Mouse (Mus musculus) liver, embryonic 12.5 days (tissue): Measurements from ENCODE around the gene Smyd1. TPM values are rescaled to one million over a fixed set of nuclear protein-coding genes. Genes with fewer than 3 reads are reported as not detected.
"Not testable (repeated sequence)": the region's sequence is repeated elsewhere in the genome, so short reads cannot be mapped to it uniquely, and the experiment has no call there.

Experiments
- ATAC-seq: fragments of 200-750 bp; cut with Nextera tagmentation; 2 replicates; pipeline ENCODE4 v1.8.0; 2017; ENCODE audit warnings: moderate number of reproducible peaks, mild to moderate bottlenecking, moderate library complexity
- H3K27ac ChIP-seq: fragments of 300-500 bp; sonication (generic); 2 replicates; pipeline ENCODE4 v1.5.1; 2016; ENCODE audit warnings: mild to moderate bottlenecking
- H3K27me3 ChIP-seq: fragments of 300-500 bp; sonication (generic); replicated peaks from 2 replicates; pipeline ENCODE4 v1.6.1; 2016; ENCODE audit warnings: mild to moderate bottlenecking, moderate library complexity
- H3K36me3 ChIP-seq: fragments of 300-500 bp; sonication (generic); 2 replicates; pipeline ENCODE4 v1.6.1; 2016; ENCODE audit warnings: mild to moderate bottlenecking, moderate library complexity
- H3K4me1 ChIP-seq: fragments of 300-500 bp; sonication (generic); 2 replicates; pipeline ENCODE4 v1.6.1; 2016
- H3K4me2 ChIP-seq: fragments of 300-500 bp; sonication (generic); 2 replicates; pipeline ENCODE4 v1.6.1; 2016; ENCODE audit warnings: mild to moderate bottlenecking, moderate library complexity
- H3K4me3 ChIP-seq: fragments of 300-500 bp; sonication (generic); 2 replicates; pipeline ENCODE4 v1.5.1; 2016; ENCODE audit warnings: mild to moderate bottlenecking, moderate library complexity
- H3K9ac ChIP-seq: fragments of 300-500 bp; sonication (generic); 2 replicates; pipeline ENCODE4 v1.6.1; 2016; ENCODE audit warnings: mild to moderate bottlenecking, moderate library complexity
- H3K9me3 ChIP-seq: fragments of 300-500 bp; sonication (generic); replicated peaks from 2 replicates; pipeline ENCODE4 v1.6.1; 2016; ENCODE audit warnings: mild to moderate bottlenecking, moderate library complexity
- WGBS: fragments of 180-500 bp; shearing (Covaris S2); methylation state at CpG from one replicate; pipeline ENCODE4 v1.1.7; 2016; ENCODE audit not compliant: insufficient replicate concordance; 5-methylcytosine and 5-hydroxymethylcytosine counted together
- polyA plus RNA-seq: library from polyadenylated mRNA; unstranded; fragments of >200 nt; fragmentation: Nextera tagmentation; extraction: Ambion mirVana; gene quantifications from 2 replicates; pipeline ENCODE4 v1.2.1, GENCODE M21; 2016

Smyd1 gene
- polyA plus RNA-seq, 1 experiment from 2014 or later = 0.17 TPM

DNA sequence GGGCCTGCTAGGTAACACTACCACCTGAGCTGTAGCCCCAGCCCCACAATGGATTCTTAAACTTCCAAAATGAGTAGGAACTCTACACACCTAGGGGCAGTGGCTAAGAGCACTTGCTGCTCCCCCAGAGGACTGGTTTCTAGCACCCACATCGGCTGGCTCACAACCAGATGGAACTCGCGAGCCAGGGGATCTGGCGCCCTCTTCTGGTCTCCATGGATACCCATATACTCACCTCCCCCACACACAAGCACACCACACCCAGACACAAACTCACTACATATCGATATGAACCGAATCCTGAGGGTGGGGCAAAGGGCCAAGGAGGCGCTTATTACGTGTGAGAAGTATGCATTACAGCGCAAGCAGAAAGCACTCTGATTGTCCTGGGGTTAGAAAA is 26.0 kb upstream of the Smyd1 start:
- Histone ChIP-seq H3K9me3 (no peaks in the 10 kb centered on the region; the same call in 1 of the 2 replicates), H3K36me3 (no peaks in the 10 kb centered on the region), H3K9ac (no peak overlapping the region), H3K4me1 (no peaks in the 10 kb centered on the region), H3K27me3 (no peaks in the 10 kb centered on the region), H3K4me2 (no peak overlapping the region), H3K4me3 (no peak overlapping the region), H3K27ac (no peak overlapping the region)
- no peak for ATAC-seq
- 91% methylated on average over 9 of the region's 9 CpGs for WGBS

DNA sequence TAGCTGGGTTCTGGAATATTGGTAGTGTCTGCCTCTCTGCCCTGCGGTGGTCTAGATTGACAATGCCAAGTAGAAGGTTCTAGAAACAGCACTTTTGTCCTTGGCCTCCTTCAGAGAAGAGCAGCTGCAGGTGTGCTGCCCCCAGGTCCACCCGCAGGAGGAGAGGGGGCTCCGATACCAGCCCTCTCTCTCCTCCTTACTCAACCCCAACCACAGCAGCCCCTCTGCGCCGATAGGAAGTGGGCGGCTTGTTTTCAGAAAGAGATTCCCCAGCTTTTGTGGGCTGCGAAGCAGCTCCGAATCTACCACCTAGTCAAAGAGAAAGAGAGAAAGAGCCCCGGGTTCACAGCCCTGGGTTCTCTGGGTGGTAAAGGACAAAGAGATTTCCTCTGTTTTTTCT is 19.1 kb upstream of the Smyd1 start:
- WGBS = 73% methylated on average over 9 of the region's 9 CpGs
- H3K9me3 ChIP-seq = no peaks in the 10 kb centered on the region
- no peak overlapping the region for H3K9ac ChIP-seq
- H3K27me3 ChIP-seq = no peaks in the 10 kb centered on the region
- H3K4me1 ChIP-seq = no peaks in the 10 kb centered on the region
- ATAC-seq = no peak
- H3K27ac ChIP-seq = no peak overlapping the region
- H3K36me3 ChIP-seq = no peaks in the 10 kb centered on the region
- no peak overlapping the region for H3K4me2 ChIP-seq
- H3K4me3 ChIP-seq = no peak overlapping the region

DNA sequence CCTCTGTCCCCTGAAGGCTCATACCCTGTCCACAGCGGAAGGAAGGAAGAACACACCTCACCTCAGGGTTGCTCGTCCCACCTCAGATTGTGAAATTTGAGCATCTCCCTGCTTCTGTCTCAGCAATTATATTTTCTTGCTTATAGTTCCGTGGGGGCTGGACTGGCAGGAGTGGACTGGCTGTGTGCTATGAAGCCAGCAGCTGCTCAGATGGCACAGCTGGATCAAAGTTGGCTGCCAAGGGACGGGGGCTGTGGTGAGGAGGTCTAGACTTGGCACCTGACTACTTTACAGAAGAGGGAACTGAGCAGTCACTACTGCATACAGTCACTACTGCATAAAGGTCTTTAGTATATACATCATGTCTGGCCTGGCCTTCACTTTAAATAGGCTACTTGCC is 17.3 kb upstream of the Smyd1 start:
- no peaks in the 10 kb centered on the region for H3K27me3 ChIP-seq
- no peaks in the 10 kb centered on the region for H3K36me3 ChIP-seq
- no peaks in the 10 kb centered on the region for H3K9me3 ChIP-seq
- no peaks in the 10 kb centered on the region for H3K4me1 ChIP-seq
- H3K4me2 ChIP-seq = no peak overlapping the region
- ATAC-seq = no peak
- no peak overlapping the region for H3K27ac ChIP-seq
- no peak overlapping the region for H3K4me3 ChIP-seq
- WGBS = 59% methylated on average over 4 of the region's 4 CpGs
- no peak overlapping the region for H3K9ac ChIP-seq

DNA sequence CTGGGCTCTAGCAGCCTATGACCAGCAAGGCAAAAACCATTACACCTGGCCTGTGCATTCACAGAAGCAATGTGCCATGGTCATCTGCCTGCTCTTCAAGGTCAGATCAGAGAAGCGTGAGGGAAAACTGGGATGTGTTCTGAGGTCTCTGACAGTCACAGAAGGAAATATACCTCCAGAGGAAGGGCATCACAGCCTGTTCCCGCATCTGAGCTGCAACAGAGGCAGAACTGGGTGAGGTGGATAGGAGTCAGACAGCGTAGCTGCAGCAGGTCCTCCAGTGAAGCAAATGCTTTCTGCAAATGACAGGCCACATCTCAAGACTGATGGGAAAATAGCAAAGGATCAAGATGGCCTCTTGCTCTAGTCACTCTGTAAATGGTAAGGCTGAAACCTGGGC is 16.9 kb upstream of the Smyd1 start:
- Histone ChIP-seq H3K9me3 (no peaks in the 10 kb centered on the region), H3K27ac (no peak overlapping the region), H3K27me3 (no peaks in the 10 kb centered on the region), H3K9ac (no peak overlapping the region), H3K36me3 (no peaks in the 10 kb centered on the region), H3K4me2 (no peak overlapping the region), H3K4me1 (no peaks in the 10 kb centered on the region), H3K4me3 (no peak overlapping the region)
- 66% methylated on average over 3 of the region's 3 CpGs for WGBS
- ATAC-seq = no peak

DNA sequence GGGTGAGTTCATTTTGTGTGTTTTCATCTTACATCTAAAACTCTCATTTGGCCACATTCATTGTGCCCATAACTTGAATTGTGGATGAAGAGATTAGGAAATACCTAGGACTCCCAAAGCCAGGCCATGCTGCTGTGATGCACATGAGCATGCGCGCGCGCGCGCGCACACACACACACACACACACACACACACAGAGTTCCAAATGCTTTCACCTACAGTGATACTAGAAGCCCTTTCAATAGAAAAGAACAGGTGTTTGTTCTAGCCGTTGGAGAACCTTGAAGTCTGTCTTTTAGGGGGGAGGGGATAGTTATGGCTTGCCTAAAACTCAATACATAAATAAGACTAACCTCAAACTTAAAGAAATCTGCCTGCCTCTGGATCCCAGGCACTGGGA is 15.6 kb upstream of the Smyd1 start:
- ATAC-seq = no peak

DNA sequence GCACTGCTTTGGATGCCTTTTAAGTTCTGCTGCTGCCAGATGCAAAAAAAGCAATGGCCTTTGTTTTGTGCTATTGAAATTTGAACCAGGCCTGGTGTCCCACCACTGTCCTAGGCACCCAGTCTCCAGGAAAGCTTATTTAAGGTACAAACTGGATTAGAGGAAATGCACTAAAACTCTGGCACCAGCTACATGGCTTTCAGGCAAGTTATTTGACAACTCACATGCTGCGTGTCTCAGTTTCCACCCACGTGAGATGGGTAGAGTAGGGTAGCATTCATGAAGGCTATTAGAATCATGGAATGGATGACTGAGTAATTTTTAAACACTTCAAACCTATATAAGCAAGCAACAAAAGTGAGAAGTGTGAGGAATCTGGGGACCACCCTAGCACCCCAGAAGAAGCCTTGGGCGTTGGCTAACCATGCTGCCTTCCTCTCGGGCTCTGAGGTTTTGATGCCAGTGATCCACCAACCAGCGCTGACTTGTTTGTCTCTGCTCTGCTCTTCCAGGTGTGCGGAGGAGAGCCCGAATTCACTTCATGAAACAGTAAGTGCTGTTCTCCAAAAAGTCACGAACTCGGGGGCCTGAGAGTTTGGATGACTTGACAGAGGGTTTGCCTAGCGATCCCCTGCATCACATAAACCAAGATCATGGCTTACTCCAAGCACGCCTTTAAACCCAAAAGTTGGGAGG is 11.7 kb upstream of the Smyd1 start:
- no peaks in the 10 kb centered on the region for H3K4me1 ChIP-seq
- no peaks in the 10 kb centered on the region for H3K9me3 ChIP-seq
- WGBS = 72% methylated on average over 11 of the region's 11 CpGs
- no peaks in the 10 kb centered on the region for H3K27me3 ChIP-seq
- H3K9ac ChIP-seq = no peak overlapping the region
- no peak overlapping the region for H3K4me3 ChIP-seq
- ATAC-seq = no peak
- no peak overlapping the region for H3K27ac ChIP-seq
- H3K36me3 ChIP-seq = no peaks in the 10 kb centered on the region
- no peak overlapping the region for H3K4me2 ChIP-seq

More for the DNA sequence above, 15.6 kb upstream of the Smyd1 start:
- Histone ChIP-seq H3K4me1 (no peaks in the 10 kb centered on the region), H3K9me3 (no peaks in the 10 kb centered on the region), H3K27me3 (no peaks in the 10 kb centered on the region), H3K4me3 (no peak overlapping the region), H3K4me2 (no peak overlapping the region), H3K9ac (no peak overlapping the region), H3K27ac (no peak overlapping the region), H3K36me3 (no peaks in the 10 kb centered on the region)
- 95% methylated on average over 8 of the region's 8 CpGs for WGBS

DNA sequence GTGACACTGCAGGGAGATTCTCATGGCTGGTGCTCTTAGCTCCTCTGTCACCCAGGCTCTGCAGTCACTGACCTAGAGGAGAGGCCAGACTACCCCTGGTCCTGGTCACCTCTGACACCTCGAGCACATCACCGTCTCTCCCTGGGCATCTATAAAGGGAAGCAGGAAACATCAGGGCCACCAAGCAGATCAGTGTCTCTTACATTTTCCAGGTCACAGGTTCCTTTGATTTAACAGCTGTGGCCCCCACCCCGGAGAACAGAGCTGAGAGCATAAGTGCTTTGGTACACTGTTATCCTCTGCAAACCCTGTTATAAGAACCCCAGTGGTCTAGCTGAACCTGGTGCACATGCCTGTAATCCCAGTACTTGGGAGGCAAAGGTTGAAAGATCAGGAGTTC is 11.0 kb upstream of the Smyd1 start:
- no peak overlapping the region for H3K9ac ChIP-seq
- no peak overlapping the region for H3K4me3 ChIP-seq
- no peaks in the 10 kb centered on the region for H3K4me1 ChIP-seq
- no peak overlapping the region for H3K4me2 ChIP-seq
- no peak for ATAC-seq
- no peak overlapping the region for H3K27ac ChIP-seq
- no peaks in the 10 kb centered on the region for H3K36me3 ChIP-seq
- 73% methylated on average over 3 of the region's 3 CpGs for WGBS
- H3K27me3 ChIP-seq = no peaks in the 10 kb centered on the region
- no peaks in the 10 kb centered on the region for H3K9me3 ChIP-seq

DNA sequence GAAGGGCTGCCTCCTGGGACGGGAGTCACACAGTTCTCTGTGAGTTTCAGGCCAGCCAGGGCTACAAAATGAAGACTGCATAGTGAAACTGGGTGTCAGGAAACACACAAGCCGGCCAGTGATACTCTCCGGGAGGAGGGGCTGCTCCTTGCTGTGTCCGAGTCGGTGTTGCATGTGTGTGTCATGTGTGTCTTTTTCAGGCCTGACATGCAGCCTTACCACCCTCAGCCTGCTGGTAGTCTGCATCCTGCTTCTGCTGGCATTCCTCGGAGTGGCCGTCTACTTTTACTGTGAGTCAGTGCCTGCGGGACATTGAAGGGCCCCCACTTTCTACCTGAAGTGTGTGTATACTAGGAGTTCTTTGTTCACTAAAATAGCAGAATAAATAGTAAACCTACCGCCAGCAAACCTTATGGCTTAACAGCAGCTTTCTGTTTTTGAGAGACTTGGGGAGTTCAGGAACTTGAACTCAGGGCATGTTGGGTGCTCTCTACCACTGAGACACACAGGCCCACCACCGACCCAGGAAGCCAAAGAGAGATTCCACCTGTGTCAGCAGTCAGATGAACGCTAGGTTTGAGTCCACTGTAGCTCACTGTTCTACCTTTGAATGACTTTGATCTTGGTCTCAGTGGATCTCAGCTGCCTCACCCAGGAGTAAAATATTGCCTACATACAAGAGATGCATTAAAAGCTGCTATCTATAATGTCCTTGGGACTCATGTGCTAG is 10.4 kb upstream of the Smyd1 start:
- no peak overlapping the region for H3K4me2 ChIP-seq
- no peak overlapping the region for H3K27ac ChIP-seq
- H3K36me3 ChIP-seq = no peaks in the 10 kb centered on the region
- ATAC-seq = no peak
- no peaks in the 10 kb centered on the region for H3K4me1 ChIP-seq
- H3K4me3 ChIP-seq = no peak overlapping the region
- WGBS = 72% methylated on average over 11 of the region's 11 CpGs
- no peaks in the 10 kb centered on the region for H3K9me3 ChIP-seq
- no peaks in the 10 kb centered on the region for H3K27me3 ChIP-seq
- H3K9ac ChIP-seq = no peak overlapping the region

DNA sequence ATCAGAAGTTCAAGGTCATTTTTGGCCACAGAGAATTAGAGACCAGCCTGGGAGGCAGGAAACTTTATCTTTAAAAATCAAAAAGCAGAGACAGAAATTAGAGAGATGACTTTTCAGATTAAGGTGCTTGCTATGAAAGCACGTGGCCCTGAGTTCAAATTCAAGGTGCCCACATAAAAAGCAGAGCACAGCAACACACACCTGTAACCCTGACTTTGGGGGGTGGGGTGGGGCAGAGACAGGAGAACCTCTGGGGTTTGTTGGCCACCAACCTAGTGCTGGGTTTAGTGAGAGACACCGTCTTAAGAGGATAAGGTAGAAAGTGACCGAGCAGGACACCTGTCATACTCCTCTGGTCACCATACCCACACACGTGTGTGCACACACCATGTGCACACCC is 9.5 kb upstream of the Smyd1 start:
- not testable (repeated sequence) for H3K4me2 ChIP-seq, H3K4me3 ChIP-seq, H3K9me3 ChIP-seq, H3K36me3 ChIP-seq, H3K9ac ChIP-seq, H3K4me1 ChIP-seq, ATAC-seq, H3K27me3 ChIP-seq, H3K27ac ChIP-seq
- WGBS = 71% methylated on average over 2 of the region's 4 CpGs

DNA sequence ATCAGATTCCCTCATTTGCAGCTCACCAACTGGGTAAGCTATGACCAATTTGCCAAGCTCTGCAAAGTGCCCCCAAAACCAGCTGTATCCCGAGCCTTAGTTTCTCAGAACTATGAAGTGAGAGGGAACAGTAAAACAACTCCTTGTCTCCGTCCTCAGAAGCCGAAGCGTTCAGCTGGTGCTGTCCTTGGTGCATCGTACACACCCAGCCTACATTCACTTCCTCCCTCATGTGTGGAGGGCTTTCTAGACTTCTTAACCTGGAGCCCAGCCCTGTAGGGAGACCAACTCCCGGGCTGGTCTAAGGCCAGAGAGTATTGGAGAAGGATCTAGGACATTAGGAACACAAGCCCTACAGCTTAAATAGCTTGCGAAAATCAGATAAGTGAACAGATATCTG is 8.5 kb upstream of the Smyd1 start:
- WGBS = 69% methylated on average over 7 of the region's 7 CpGs
- Histone ChIP-seq H3K9ac (no peak overlapping the region), H3K4me2 (no peak overlapping the region), H3K9me3 (no peaks in the 10 kb centered on the region), H3K36me3 (no peaks in the 10 kb centered on the region), H3K4me1 (no peaks in the 10 kb centered on the region), H3K27ac (no peak overlapping the region), H3K27me3 (no peaks in the 10 kb centered on the region), H3K4me3 (no peak overlapping the region)
- ATAC-seq = no peak

DNA sequence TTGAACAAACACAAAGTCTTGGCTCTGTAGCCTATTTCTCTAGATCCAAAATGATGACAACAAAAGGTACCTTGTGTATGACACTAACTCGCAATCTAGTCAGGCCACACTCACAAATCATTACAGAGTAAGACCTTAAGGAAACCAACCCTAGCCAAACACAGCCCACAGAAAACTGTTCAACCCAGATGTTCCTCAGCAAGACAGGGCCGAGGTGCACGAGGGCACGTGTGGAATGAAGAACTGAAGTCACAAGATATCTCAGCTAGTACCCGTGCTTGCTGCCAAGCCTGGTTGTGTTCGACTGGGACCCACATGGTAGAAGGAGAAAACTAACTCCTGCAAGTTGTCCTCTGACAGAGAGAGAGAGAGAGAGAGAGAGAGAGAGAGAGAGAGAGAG is 7.8 kb upstream of the Smyd1 start:
- Histone ChIP-seq H3K9ac (no peak overlapping the region), H3K9me3 (no peaks in the 10 kb centered on the region), H3K4me1 (no peaks in the 10 kb centered on the region), H3K36me3 (no peaks in the 10 kb centered on the region), H3K27ac (no peak overlapping the region), H3K4me2 (no peak overlapping the region), H3K4me3 (no peak overlapping the region), H3K27me3 (no peaks in the 10 kb centered on the region)
- WGBS = 70% methylated on average over 6 of the region's 6 CpGs
- no peak for ATAC-seq

DNA sequence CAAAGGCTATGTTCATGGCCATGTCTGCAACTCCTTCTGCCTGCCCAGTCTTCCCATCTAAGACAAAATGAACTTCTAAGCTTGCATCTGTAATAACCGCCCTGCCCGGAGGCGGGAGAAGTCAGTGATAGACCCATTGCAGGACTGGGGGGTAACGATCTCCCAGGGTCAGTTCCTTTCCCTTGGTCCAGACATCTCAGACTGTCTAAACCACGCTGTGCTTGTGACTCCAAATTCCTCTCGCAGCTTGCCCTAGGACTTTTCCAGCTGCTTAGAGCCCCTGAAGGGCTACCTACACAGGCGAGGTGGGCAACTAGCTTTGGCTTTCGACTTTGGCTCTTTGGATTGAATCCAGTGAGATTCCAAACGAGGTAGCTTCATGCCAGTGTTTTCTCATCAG is 2.8 kb upstream of the Smyd1 start:
- H3K4me1 ChIP-seq = no peaks in the 10 kb centered on the region
- H3K27ac ChIP-seq = no peak overlapping the region
- H3K9me3 ChIP-seq = no peaks in the 10 kb centered on the region
- WGBS = 66% methylated on average over 9 of the region's 9 CpGs
- no peak overlapping the region for H3K9ac ChIP-seq
- H3K36me3 ChIP-seq = no peaks in the 10 kb centered on the region
- no peak overlapping the region for H3K4me2 ChIP-seq
- no peak for ATAC-seq
- no peak overlapping the region for H3K4me3 ChIP-seq
- no peaks in the 10 kb centered on the region for H3K27me3 ChIP-seq

DNA sequence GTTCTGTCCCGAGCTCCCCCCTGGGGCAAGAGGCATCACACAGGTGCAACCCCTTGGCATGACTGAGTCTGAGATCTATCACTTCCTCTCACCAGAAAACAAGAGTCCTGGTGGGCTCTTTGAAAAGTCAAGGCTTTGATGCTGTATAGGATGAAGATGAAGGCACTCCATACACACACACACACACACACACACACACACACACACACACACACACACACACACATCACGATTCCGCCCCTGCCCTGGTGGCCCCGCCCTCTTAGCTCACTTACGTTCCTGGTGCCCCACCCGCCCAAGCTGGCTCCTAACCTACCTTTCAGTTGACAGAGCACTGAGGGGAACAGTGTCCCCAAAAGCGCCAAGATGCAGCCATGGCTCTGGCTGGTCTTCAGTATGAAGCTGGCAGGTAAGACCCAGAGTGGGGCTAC is 473 bp upstream of the Smyd1 start, which contains the start of gene Cd8b1:
Gene Cd8b1 (plus strand): TSS at position 298 of the 431 bp plus-strand sequence.
- Histone ChIP-seq H3K27me3 (no peaks in the 10 kb centered on the region), H3K4me1 (no peaks in the 10 kb centered on the region), H3K4me3 (no peak within 1 kb of the TSS), H3K27ac (no peak within 1 kb of the TSS), H3K36me3 (no peaks in the 10 kb centered on the region), H3K9ac (no peak within 1 kb of the TSS), H3K4me2 (no peak within 1 kb of the TSS), H3K9me3 (no peaks in the 10 kb centered on the region)
- no peak for ATAC-seq
- WGBS = 64% methylated on average over 7 of the region's 7 CpGs
